In the genomic region with DNA sequence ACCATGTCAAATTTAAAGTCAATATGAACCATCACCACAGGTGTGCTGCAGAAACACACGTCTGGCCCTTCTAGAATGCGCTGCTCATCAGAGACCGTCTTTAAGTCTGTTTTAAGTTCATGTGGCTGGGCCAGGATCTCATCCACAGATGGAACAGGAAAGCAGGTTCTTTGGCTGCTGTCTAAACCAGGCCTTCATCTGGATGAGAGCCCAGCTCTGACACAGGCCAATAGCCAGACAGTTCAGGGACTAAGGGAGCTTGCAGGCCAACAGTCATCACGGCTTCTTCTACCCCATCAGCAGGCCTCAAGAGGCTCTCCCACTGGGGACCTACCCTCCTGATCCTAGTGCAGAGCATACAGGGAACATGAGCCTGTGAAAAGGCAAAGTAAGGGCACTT, we compare ENCODE assay signal across 10 mouse cellular contexts.
DNase-seq lines count a peak whose midpoint lies in the region; ATAC-seq lines count a peak whose summit lies in the region.
"Had no signal": no experiment of that assay in that cellular context is flagged by ENCODE, and none has a peak within 500 bp of the region (broad histone marks: within the 10 kb centered on the region; RNA-seq: fewer than 3 reads in every experiment).

No protein-coding gene starts in this region.

- ATAC-seq in activated CD4-positive, CD25-positive, alpha-beta regulatory T cell, adult 4 months: no peak

- intact Hi-C loops in heart, postnatal 10 days (cut with DNase I): no loop called here

- peak; percentile 28 for DNase-seq in adrenal gland, postnatal 14 days
- DNase-seq in adrenal gland, adult 8-10 months: no peak
- DNase-seq in lung, postnatal 10 days: peak; percentile 18
- no peak for DNase-seq in lung, adult 18-20 months
- DNase-seq in cerebellum, postnatal 10 days: peak; percentile 88 to 90
- DNase-seq in heart, postnatal 10 days: peak; percentile 55 to 59
- no peak for DNase-seq in thymus, postnatal 4 days
- DNase-seq: kidney, adult 9 months; layer of hippocampus, adult 9-11 months had no signal

Comparison
In these comparisons a context has a peak if more than half of its experiments do, and no peak if none do; other contexts are left out.
1. DNase-seq: peak in adrenal gland, postnatal 14 days (single experiment), lung, postnatal 10 days (single experiment), cerebellum, postnatal 10 days (2 of 2) and heart, postnatal 10 days (2 of 2); none in adrenal gland, adult 8-10 months (single experiment), lung, adult 18-20 months (0 of 2) and thymus, postnatal 4 days (single experiment).